Mouse (Mus musculus): ENCODE data around the gene Tcp11l2. TPM values are rescaled to one million over a fixed set of nuclear protein-coding genes. Genes with fewer than 3 reads are reported as not detected.

The Tcp11l2 gene
- total RNA-seq, 2 experiments from 2014 or later, result 8.9 to 18.3 TPM

DNA sequence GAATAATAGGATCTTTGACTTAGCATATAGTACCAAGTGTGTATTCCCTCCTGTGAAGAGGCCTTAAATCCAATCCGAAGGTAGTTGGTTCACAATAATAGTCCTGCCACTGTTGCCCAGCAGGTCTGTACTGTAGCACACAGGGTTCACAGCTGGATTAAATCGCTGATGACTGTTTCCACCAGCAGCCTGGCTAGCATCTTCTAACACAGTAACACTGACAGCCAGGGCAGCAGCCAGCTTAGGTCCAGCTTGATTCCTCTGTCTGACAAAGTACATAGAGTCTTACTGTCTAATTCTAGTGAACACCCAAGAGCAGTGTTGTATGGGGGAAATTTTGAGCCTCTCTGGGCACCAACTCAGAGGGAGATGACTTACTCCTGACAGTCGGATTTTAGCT lies 16.3 kb downstream of the Tcp11l2 start:
- no peak for ATAC-seq (replicated peaks; ENCODE audit: poor library complexity, severe bottlenecking)

DNA sequence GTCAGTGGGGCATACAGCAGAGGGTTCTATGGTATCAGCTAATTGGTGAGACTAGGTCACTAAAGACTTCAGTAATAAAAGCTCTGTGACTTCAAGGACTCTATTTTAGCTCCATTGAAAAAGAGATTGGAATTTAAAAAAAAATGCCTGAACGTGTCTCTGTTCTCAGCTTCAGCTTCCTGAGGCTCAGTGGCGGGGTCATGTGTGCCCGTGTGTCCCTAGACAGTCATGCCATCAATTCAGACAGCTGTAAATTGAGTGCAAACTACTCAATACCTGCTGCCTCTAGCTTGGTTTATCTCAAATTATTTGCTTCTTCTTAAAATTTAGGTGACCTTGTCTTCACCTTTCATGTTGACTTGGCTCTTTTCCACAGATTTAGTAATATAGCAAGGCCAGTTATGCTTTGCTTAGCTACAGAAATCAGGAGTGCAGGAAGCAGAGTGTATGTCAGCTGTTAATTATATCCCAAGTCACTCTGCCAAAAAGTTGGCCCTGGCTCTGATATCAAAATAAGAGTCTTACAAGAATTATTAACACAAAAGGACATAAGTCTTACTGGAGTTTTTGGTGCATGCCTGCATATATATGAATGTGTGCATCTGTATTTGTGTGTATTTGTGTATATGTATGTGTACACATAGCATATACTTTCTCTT lies 20.8 kb downstream of the Tcp11l2 start:
- no peak for ATAC-seq (replicated peaks; ENCODE audit: poor library complexity, severe bottlenecking)

DNA sequence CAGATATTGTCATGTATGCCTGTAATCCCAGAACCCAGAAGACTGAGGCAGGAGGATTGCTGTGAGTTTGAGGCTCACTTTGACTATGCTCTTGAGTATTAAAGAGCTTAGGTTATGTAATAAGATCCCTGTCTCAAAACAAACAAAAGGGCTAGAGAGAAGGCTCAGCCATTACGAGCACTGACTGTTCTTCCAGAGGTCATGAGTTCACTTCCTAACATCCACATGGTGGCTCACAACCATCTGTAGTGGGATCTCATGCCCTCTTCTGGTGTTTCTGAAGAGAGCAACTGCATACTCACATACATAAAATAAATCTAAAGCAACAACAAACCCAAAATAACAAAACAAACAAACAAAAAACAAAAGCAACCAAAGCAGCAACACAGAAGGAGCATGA lies 21.7 kb downstream of the Tcp11l2 start:
- no peak for ATAC-seq (replicated peaks; ENCODE audit: poor library complexity, severe bottlenecking)

DNA sequence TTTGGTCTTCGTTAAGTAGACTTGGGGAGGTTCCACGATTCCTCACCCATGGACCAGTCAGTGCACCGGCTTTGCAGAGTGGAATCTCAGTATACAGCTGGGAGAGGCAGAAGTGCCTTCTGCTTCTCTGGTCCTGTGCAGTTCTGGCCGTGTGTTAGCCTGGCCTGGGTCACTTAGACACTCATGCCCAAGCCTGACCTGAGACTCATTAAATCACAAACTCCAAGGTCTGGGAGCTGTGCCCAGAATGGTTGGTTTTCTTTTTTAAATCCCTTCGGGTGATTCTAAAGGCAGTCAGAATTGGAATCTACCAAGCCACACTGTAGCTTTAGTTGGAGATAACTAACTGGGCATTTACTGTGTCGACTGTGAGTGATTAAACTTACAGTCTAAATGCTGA lies 23.7 kb downstream of the Tcp11l2 start:
- ATAC-seq (replicated peaks; ENCODE audit: poor library complexity, severe bottlenecking), result no peak

DNA sequence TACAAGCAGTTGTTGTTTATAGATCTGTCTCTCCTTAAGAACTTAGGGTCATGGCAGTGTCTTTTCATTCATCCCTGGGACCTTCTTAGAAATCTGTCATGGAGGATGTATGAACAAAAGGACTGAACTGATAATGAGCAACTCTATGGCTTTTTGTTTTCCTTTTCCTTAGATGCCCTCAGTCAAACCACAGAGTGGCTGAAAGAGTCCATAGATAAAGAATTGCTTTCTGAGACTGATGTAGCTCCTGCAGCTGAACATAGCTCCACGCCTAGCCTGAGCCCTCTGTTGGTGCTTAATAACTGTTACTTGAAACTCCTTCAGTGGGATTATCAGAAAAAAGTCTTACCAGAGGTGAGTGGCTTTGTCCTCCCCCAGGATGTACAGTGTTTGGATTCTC lies 27.9 kb downstream of the Tcp11l2 start:
- ATAC-seq (replicated peaks; ENCODE audit: poor library complexity, severe bottlenecking), result no peak

DNA sequence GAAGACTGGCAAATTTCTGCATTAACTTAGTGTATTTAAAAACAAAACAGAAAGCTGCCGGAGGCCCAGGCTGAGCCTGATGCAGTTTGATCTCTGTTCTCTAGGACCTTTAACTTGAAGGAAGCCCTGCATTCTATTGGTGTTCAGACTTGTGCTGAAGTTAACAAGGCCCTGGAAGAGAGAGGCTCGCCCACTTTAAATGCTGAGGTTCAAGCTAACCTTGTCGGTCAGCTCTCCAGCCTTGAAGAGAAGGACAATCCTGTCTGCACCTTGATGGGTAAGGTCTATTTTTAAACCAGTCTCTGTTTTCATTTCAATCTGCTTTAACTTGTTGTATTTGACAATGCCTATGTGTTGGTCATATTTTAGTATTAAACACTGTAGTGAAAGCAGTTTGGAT lies 31.9 kb downstream of the Tcp11l2 start:
- ATAC-seq (replicated peaks; ENCODE audit: poor library complexity, severe bottlenecking), result no peak

DNA sequence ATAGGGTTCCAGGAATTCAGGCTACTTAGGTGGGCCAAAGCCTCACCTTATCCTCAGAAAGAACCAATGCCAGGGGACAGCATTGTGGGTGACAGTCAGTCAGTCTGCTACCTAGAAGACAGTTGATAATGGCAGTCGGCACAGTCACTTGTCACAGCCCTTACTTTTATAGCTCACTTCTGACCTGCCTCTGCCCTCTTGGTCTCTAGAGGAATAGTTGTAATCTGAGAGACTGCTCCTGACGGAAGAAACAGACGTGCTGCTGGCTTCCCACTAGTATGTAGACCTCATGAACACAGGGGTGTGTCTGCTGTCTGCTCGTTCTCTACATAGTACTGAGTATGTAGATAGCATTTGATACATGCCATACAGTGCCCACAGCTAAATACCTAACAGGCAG lies 33.9 kb downstream of the Tcp11l2 start:
- ATAC-seq (replicated peaks; ENCODE audit: poor library complexity, severe bottlenecking), result no peak

DNA sequence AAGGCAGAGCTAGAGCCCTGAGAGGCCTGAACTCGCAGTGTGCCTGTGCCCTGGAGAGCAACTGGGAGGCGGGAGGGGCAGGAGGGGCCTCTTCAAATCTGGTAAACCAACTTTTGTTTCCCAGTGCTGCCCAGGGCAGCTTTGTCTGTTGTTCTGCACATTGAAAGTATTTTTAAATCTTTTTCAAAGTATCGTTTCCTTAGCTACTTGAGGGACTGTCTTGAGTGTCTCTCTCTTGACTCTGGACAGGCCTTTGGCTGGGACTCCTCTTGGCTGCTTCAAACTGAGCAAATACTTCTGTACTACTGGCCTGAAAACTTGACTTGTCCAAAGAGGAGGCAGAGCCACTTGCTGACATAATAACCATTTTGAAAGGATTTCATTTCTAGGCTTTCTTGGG lies 34.4 kb downstream of the Tcp11l2 start:
- ATAC-seq (replicated peaks; ENCODE audit: poor library complexity, severe bottlenecking), result no peak

DNA sequence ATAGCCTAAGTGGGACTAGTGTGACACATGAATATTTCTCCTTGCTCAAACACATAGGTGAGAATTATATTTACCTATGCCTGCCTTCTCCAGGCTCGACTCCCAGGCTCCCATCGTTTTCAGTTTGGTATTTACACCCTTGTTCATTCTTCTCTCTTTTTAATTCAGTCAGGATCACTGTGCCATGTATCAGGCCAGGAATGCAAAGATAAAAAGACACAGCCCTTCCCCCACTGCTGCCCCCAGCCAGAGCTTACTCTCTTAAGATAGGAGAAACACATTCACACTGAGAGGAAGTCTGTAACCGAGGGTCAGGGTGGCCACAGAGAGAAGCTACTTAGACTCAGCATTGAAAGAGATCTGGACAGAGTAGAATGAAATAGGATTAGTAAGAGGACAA lies 35.2 kb downstream of the Tcp11l2 start:
- ATAC-seq (replicated peaks; ENCODE audit: poor library complexity, severe bottlenecking), result no peak

DNA sequence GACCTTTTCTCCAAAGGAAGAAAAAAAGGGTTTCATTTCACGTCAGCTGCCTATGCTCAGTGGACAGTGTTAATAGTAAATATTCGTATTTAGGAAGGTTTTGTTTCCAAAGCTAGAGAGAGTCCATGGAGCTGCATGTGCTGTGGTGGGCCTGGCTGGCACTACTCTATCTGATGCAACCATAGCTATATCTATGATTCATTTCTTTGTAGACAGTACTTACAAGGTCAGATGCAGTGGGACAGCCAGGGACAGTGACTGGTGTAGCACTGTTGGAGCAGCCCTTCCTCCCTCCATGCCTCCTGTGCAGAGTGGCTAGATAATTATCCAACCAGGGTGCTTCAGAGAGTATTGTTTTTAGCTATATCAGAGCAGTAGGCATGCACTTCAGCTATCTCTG lies 35.9 kb downstream of the Tcp11l2 start:
- no peak for ATAC-seq (replicated peaks; ENCODE audit: poor library complexity, severe bottlenecking)

DNA sequence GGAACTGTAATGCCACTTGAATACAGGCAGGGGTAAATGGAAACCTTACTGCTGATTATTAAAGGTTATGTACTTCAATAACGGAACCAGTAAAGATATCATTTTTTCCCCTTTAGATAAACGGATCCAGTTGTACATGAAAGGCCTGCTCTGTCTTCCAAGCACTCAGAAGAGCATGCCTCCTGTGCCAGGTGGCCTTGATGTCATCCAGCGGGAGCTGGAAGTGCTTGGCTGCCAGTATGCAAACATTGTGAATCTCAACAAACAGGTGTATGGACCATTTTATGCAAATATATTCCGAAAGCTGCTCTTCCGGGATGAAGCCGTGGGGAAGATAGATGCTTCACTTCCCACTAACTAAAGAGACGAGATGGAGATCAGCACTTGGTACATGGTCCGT lies 36.9 kb downstream of the Tcp11l2 start:
- ATAC-seq (replicated peaks; ENCODE audit: poor library complexity, severe bottlenecking), result no peak

DNA sequence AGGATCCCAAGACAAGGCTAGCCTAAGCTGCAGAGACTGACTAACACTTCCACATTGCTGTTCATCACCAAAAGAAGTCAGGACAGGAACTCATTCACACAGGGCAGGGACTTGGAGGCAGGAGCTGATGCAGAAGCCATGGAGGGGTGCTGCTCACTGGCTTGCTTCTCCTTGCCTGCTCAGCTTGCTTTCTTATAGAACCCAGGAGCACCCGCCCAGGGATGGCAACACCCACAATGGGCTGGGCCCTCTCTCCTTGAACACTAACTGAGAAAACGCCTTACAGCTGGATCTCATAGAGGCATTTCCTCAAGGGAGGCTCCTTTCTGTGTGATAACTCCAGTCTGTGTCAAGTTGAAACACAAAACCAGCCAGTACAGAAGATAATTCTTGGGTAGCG lies 38.6 kb downstream of the Tcp11l2 start:
- no peak for ATAC-seq (replicated peaks; ENCODE audit: poor library complexity, severe bottlenecking)

DNA sequence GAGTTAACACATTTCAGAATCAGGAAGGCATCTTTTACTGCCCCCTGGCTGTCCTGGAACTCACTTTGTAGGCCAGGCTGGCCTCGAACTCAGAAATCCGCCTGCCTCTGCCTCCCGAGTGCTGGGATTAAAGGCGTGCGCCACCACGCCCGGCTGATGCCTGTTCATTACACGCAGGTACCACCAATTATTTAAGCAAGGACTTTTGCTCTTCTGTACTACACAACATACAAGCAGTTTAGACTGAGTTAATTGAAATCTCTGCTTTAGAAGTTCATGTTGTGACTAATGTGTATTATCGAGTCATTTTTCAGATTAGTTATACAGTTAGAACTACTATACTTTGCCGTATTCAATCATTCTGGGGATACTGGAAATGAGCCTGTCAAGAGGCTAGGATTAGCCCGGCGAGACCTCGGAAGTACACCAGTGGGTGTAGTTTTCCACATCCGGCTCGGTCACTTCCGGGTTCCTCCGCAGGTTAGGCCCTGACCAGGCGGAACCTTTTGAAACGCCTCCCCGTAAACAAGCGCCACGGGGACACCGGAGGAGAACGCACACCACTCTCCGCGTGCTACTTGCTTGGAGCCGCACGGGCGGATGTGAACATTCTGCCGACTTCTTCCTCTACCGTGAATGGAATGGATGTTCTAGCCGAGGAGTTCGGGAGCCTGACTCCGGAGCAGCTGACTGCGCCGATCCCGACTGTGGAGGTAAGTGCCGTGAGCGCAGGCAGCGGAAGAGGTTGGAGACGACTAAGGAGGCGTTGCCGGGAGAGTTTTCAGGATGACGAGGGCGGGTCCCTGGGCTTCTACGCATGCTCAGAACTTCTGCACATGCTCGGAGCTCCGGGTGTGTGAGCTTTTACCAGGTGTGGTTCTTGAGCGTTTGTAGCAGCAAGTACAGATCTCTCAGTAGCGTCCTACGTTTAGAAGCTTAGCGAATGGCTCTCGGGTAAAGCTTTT lies 45.7 kb downstream of the Tcp11l2 start, which contains the start of gene Polr3b:
Polr3b (plus strand) TSS at position 467 of the 965 bp plus-strand sequence.
- peak; percentile 97 for ATAC-seq (replicated peaks; ENCODE audit: poor library complexity, severe bottlenecking)

DNA sequence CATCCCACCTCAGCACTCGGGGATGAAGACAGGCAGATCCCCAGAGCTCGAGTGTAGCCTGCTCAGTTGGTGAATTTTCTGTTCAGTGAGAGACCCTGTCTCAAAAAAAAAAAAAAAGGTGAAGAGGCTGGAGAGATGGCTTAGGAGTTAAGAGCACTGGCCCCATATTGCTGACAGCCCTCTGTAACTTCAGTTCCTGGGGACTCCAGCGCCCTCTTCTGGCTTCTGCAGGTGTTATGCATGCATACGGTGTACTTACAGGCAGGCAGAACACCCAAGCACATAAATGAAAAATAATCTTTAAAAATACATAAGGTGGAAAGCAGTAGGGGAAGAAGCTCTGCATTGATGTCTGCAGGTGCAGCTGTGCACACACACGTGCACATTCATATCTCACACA lies 54.8 kb downstream of the Tcp11l2 start:
- ATAC-seq (replicated peaks; ENCODE audit: poor library complexity, severe bottlenecking), result peak; percentile 72

DNA sequence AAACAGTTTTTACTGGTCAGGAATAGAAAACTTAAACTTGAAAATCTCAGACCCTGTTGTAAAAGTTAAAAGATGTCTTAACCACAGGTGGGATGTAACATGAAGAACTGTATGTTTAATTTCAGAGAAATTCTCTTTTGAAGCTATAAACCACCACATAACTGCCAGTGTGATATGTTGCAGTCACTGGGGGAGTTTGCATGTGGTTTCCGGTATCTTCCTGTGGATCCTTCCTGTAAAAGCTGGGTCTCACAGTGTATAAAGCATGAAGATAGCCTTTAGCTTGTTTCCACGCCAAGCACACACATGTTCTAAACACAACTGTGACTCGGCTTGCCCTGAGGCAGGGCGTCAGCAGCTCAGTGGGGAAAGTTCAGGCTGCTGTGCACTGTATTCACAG lies 55.6 kb downstream of the Tcp11l2 start:
- no peak for ATAC-seq (replicated peaks; ENCODE audit: poor library complexity, severe bottlenecking)

DNA sequence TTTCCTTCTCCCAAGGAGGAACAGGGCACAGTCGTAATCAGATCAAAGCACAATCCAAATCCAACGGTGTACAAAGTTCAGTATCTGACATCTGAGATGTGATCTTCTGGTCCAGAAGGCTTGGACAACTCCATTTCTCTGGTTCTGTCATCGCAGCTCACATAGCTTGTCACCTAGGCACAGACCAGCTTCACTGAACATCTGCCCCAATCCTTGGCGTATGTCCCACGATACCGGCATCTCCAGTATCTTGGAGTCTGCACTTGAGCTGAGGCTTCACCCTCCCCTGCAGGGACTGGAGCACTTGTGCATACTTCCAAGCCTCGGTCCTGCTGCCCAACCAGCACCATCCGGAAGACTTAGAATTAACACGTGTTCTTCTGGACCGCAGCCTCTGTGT lies 60.2 kb downstream of the Tcp11l2 start:
- no peak for ATAC-seq (replicated peaks; ENCODE audit: poor library complexity, severe bottlenecking)

DNA sequence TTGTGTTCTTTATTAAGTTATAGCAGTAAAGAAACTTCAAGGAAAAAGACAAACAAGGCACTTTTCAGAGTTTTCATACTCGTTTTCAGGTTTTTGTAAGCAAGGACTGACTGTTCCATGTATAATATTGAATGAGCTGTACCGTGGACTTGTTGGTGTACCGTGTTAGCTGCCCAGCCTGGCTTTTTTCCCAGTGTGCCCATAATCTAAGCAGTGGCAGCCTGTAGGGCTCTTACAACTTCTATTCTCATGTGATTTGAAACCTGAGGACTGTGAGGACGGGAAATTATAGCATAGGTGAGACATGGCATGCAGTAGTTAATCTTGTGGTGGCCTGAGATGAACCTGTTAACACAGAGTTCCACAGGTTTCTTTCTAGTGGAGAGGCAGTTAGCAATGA lies 62.0 kb downstream of the Tcp11l2 start:
- no peak for ATAC-seq (replicated peaks; ENCODE audit: poor library complexity, severe bottlenecking)

DNA sequence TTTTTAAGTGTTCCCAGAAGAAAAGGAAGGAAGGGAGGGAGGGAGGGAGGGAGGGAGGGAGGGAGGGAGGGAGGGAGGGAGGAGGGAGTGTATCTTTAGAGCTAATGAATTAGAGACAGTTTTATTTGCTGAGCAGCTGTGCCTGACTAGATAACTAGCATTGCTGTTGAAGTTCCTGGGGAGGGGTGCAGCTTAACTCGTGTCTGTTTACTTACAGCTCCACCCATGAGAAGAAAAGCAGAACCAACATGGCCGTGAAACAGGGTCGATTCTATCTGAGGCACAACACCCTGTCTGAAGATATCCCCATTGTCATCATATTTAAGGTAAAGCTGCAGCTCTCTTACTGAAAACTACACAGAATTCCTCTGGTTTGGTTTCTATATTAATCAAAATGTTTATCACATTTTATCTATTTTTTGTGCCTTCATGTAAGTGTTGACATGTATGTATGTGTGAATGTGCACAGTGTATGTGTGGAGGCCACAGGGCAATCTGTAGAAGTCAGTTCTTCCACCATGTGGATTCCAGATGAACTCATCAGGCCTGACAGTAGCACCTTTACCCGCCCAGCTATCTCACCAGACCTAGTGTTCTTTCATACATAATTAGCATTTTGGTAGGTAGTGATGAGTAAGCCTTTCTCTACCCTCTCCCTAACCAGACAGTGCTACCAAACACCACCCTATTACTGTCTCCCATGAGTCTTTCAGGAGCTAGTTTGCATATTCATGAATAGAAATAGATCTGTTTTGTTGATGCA lies 63.3 kb downstream of the Tcp11l2 start:
- no peak for ATAC-seq (replicated peaks; ENCODE audit: poor library complexity, severe bottlenecking)

DNA sequence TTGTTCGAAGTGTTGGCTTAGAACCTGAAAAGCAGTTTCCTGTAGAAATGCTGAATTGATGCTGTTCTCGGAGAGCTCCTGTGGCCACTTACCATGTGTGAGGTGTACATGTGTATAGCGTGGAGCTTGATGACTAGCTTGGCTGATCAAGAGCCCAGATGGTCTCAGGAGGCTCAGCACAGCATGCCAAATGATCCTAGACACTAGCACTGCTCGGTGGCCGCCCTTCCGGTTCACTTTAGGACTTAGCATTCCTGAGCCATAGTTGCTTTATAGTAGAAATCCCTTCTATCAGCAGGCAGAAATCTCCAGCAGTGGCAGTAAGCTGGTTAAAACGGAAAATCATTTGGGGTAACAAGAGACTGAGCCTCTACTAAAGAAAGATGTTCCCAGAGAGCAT lies 64.4 kb downstream of the Tcp11l2 start:
- no peak for ATAC-seq (replicated peaks; ENCODE audit: poor library complexity, severe bottlenecking)

DNA sequence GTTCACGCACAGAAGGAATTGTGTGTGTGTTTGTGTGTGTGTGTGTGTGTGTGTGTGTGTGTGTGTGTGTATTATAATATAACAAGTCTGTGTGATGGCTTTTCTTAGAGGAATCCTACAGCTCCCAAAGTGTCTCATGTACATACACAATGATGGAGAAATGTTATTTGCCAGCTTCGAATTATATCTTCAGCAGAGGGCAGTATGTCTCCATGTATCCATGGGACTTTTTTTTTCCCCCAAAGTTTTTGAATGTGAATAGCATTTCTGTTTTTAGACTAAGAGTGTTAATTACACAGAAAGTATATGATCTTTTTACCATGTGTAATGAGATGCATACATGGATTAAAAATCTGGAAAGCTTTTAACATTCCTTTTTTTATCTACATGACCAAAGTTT lies 65.2 kb downstream of the Tcp11l2 start:
- no peak for ATAC-seq (replicated peaks; ENCODE audit: poor library complexity, severe bottlenecking)

DNA sequence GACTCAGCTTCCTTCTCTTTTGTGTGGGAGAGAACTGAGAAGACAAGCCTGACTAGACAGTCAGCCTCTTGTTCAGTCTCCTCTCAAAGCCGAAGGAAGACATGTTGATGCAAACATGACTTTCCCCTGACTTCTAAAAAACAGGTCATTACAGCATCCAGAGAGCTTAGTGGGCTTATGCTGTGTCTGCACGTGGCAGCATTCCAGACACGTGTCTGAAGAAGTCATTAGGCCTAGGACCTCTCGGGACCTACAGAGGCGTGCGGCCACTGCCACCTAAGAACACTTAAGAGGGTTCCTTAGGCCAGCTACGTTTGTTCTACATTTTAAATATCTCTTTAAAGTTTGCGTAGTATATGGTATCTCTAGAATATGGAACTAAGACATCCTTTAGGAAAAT lies 69.5 kb downstream of the Tcp11l2 start:
- ATAC-seq (replicated peaks; ENCODE audit: poor library complexity, severe bottlenecking), result no peak

Data from granulocyte monocyte progenitor cell, adult 5-6 weeks (primary cell).